Mouse (Mus musculus): ENCODE data around the gene Sgms1. TPM values are rescaled to one million over a fixed set of nuclear protein-coding genes. Genes with fewer than 3 reads are reported as not detected.

The Sgms1 gene
- polyA plus RNA-seq, 1 experiment, result 42.2 TPM

GRCm38 (mm10) chr19:32234717-32235434 is 154.6 kb downstream of the Sgms1 start:
- Histone ChIP-seq H3K4me3 (ENCODE audit: insufficient read depth, low read length) (no peak overlapping the region), H3K4me1 (ENCODE audit: control insufficient read depth, insufficient read depth, low read length) (peaks cover 10% of the 10 kb centered on the region), H3K27ac (ENCODE audit: insufficient read depth, low read length) (no peak overlapping the region)
- no peak for TF ChIP-seq POLR2A (IDR thresholded peaks at IDR 0.05; ENCODE audit: low read depth, low read length)

GRCm38 (mm10) chr19:32231292-32231691 is 158.2 kb downstream of the Sgms1 start:
- peaks cover 13% of the 10 kb centered on the region for H3K4me1 ChIP-seq (ENCODE audit: control insufficient read depth, insufficient read depth, low read length)
- TF ChIP-seq CTCF (IDR thresholded peaks at IDR 0.05; ENCODE audit: borderline replicate concordance, insufficient read depth, low read length) (no peak), POLR2A (IDR thresholded peaks at IDR 0.05; ENCODE audit: low read depth, low read length) (no peak)
- peak overlapping the region; percentile 69 for H3K27ac ChIP-seq (ENCODE audit: insufficient read depth, low read length)
- H3K4me3 ChIP-seq (ENCODE audit: insufficient read depth, low read length), result no peak overlapping the region

- TF ChIP-seq CTCF (IDR thresholded peaks at IDR 0.05; ENCODE audit: borderline replicate concordance, insufficient read depth, low read length) (no peak), POLR2A (IDR thresholded peaks at IDR 0.05; ENCODE audit: low read depth, low read length) (no peak)
- Histone ChIP-seq H3K4me1 (ENCODE audit: control insufficient read depth, insufficient read depth, low read length) (peaks cover 13% of the 10 kb centered on the region), H3K27ac (ENCODE audit: insufficient read depth, low read length) (peak overlapping the region; percentile 92), H3K4me3 (ENCODE audit: insufficient read depth, low read length) (no peak overlapping the region)
These were observed 158.7 kb downstream of the Sgms1 start for GRCm38 (mm10) chr19:32230798-32231197.

- H3K4me1 ChIP-seq (ENCODE audit: control insufficient read depth, insufficient read depth, low read length), result peaks cover 13% of the 10 kb centered on the region
- TF ChIP-seq POLR2A (IDR thresholded peaks at IDR 0.05; ENCODE audit: low read depth, low read length) (no peak), CTCF (IDR thresholded peaks at IDR 0.05; ENCODE audit: borderline replicate concordance, insufficient read depth, low read length) (no peak)
- no peak overlapping the region for H3K4me3 ChIP-seq (ENCODE audit: insufficient read depth, low read length)
- peak overlapping the region; percentile 92 for H3K27ac ChIP-seq (ENCODE audit: insufficient read depth, low read length)
These were observed 159.2 kb downstream of the Sgms1 start for GRCm38 (mm10) chr19:32230301-32230700.

GRCm38 (mm10) chr19:32229776-32230175 is 159.7 kb downstream of the Sgms1 start:
- H3K27ac ChIP-seq (ENCODE audit: insufficient read depth, low read length), result no peak overlapping the region
- TF ChIP-seq CTCF (IDR thresholded peaks at IDR 0.05; ENCODE audit: borderline replicate concordance, insufficient read depth, low read length) (no peak), POLR2A (IDR thresholded peaks at IDR 0.05; ENCODE audit: low read depth, low read length) (no peak)
- H3K4me1 ChIP-seq (ENCODE audit: control insufficient read depth, insufficient read depth, low read length), result peaks cover 13% of the 10 kb centered on the region
- H3K4me3 ChIP-seq (ENCODE audit: insufficient read depth, low read length), result no peak overlapping the region

- Histone ChIP-seq H3K27ac (ENCODE audit: insufficient read depth, low read length) (no peak overlapping the region), H3K4me3 (ENCODE audit: insufficient read depth, low read length) (no peak overlapping the region), H3K4me1 (ENCODE audit: control insufficient read depth, insufficient read depth, low read length) (peaks cover 13% of the 10 kb centered on the region)
- no peak for TF ChIP-seq CTCF (IDR thresholded peaks at IDR 0.05; ENCODE audit: borderline replicate concordance, insufficient read depth, low read length)
- TF ChIP-seq POLR2A (IDR thresholded peaks at IDR 0.05; ENCODE audit: low read depth, low read length), result no peak
These were observed 162.3 kb downstream of the Sgms1 start for GRCm38 (mm10) chr19:32227175-32227574.

- Histone ChIP-seq H3K27ac (ENCODE audit: insufficient read depth, low read length) (no peak overlapping the region), H3K4me3 (ENCODE audit: insufficient read depth, low read length) (no peak overlapping the region), H3K4me1 (ENCODE audit: control insufficient read depth, insufficient read depth, low read length) (peaks cover 3% of the 10 kb centered on the region; the same call in 1 of the 2 replicates)
- TF ChIP-seq POLR2A (IDR thresholded peaks at IDR 0.05; ENCODE audit: low read depth, low read length), result no peak
- TF ChIP-seq CTCF (IDR thresholded peaks at IDR 0.05; ENCODE audit: borderline replicate concordance, insufficient read depth, low read length), result no peak
These were observed 164.4 kb downstream of the Sgms1 start for GRCm38 (mm10) chr19:32225097-32225490.

GRCm38 (mm10) chr19:32224318-32225096 is 165.0 kb downstream of the Sgms1 start:
- no peak overlapping the region for H3K27ac ChIP-seq (ENCODE audit: insufficient read depth, low read length)
- H3K4me3 ChIP-seq (ENCODE audit: insufficient read depth, low read length), result no peak overlapping the region
- TF ChIP-seq CTCF (IDR thresholded peaks at IDR 0.05; ENCODE audit: borderline replicate concordance, insufficient read depth, low read length), result no peak
- TF ChIP-seq POLR2A (IDR thresholded peaks at IDR 0.05; ENCODE audit: low read depth, low read length), result no peak
- peaks cover under 1% of the 10 kb centered on the region; the same call in 1 of the 2 replicates for H3K4me1 ChIP-seq (ENCODE audit: control insufficient read depth, insufficient read depth, low read length)

GRCm38 (mm10) chr19:32223751-32224174 is 165.8 kb downstream of the Sgms1 start:
- H3K4me1 ChIP-seq (ENCODE audit: control insufficient read depth, insufficient read depth, low read length), result no peaks in the 10 kb centered on the region; the same call in 1 of the 2 replicates
- TF ChIP-seq POLR2A (IDR thresholded peaks at IDR 0.05; ENCODE audit: low read depth, low read length) (no peak), CTCF (IDR thresholded peaks at IDR 0.05; ENCODE audit: borderline replicate concordance, insufficient read depth, low read length) (no peak)
- H3K4me3 ChIP-seq (ENCODE audit: insufficient read depth, low read length), result no peak overlapping the region
- H3K27ac ChIP-seq (ENCODE audit: insufficient read depth, low read length), result no peak overlapping the region

GRCm38 (mm10) chr19:32222083-32222482 is 167.4 kb downstream of the Sgms1 start:
- TF ChIP-seq POLR2A (IDR thresholded peaks at IDR 0.05; ENCODE audit: low read depth, low read length) (no peak), CTCF (IDR thresholded peaks at IDR 0.05; ENCODE audit: borderline replicate concordance, insufficient read depth, low read length) (no peak)
- no peak overlapping the region for H3K27ac ChIP-seq (ENCODE audit: insufficient read depth, low read length)
- no peaks in the 10 kb centered on the region; the same call in 1 of the 2 replicates for H3K4me1 ChIP-seq (ENCODE audit: control insufficient read depth, insufficient read depth, low read length)
- H3K4me3 ChIP-seq (ENCODE audit: insufficient read depth, low read length), result no peak overlapping the region

All from embryonic fibroblast, embryonic 13.5 days (primary cell).